Mouse (Mus musculus) urinary bladder, postnatal 10 days (tissue): ENCODE data around the gene Itga11.
"Not testable (repeated sequence)": the region's sequence is repeated elsewhere in the genome, so short reads cannot be mapped to it uniquely, and the experiment has no call there.

ENCODE experiments used
- DNase-seq: peaks from one replicate; pipeline ENCODE4 v3.0.0; 2022; ENCODE audit warnings: low spot score

Itga11 gene

GRCm38 (mm10) chr9:62767464-62767863 lies 89.8 kb downstream of the Itga11 start:
- no peak for DNase-seq

GRCm38 (mm10) chr9:62768361-62768760 lies 90.7 kb downstream of the Itga11 start:
- no peak for DNase-seq

GRCm38 (mm10) chr9:62772746-62773145 lies 95.1 kb downstream of the Itga11 start:
- DNase-seq, result no peak

GRCm38 (mm10) chr9:62775464-62775863 lies 97.8 kb downstream of the Itga11 start:
- no peak for DNase-seq

GRCm38 (mm10) chr9:62777461-62777860 lies 99.8 kb downstream of the Itga11 start:
- DNase-seq, result no peak

GRCm38 (mm10) chr9:62778721-62779120 lies 101.1 kb downstream of the Itga11 start:
- no peak for DNase-seq

GRCm38 (mm10) chr9:62781965-62782364 lies 104.3 kb downstream of the Itga11 start:
- DNase-seq, result no peak

- no peak for DNase-seq
Measured at GRCm38 (mm10) chr9:62782976-62783781, 105.6 kb downstream of the Itga11 start.

GRCm38 (mm10) chr9:62784233-62784632 lies 106.6 kb downstream of the Itga11 start:
- DNase-seq, result no peak

GRCm38 (mm10) chr9:62786721-62787120 lies 109.1 kb downstream of the Itga11 start:
- no peak for DNase-seq

GRCm38 (mm10) chr9:62789856-62790255 lies 112.2 kb downstream of the Itga11 start:
- no peak for DNase-seq

- DNase-seq, result not testable (repeated sequence)
Measured at GRCm38 (mm10) chr9:62799218-62799617, 121.6 kb downstream of the Itga11 start.

GRCm38 (mm10) chr9:62810095-62810494 lies 132.5 kb downstream of the Itga11 start:
- no peak for DNase-seq

GRCm38 (mm10) chr9:62810543-62811515 lies 133.2 kb downstream of the Itga11 start:
- DNase-seq, result no peak

GRCm38 (mm10) chr9:62811516-62812121 lies 134.0 kb downstream of the Itga11 start, which contains the start of gene Fem1b:
Gene Fem1b, minus strand, starts transcription at chr9:62811934.
- DNase-seq, result peak; percentile 64

GRCm38 (mm10) chr9:62812216-62813049 lies 134.8 kb downstream of the Itga11 start:
- DNase-seq, result no peak

- no peak for DNase-seq
Measured at GRCm38 (mm10) chr9:62814751-62815150, 137.1 kb downstream of the Itga11 start.

GRCm38 (mm10) chr9:62816323-62817098 lies 138.9 kb downstream of the Itga11 start:
- DNase-seq, result no peak

- no peak for DNase-seq
Measured at GRCm38 (mm10) chr9:62817099-62817571, 139.5 kb downstream of the Itga11 start.

GRCm38 (mm10) chr9:62817828-62818614 lies 140.4 kb downstream of the Itga11 start:
- DNase-seq, result no peak
